ENCODE assay signal across 39 mouse cellular contexts in the genomic region with DNA sequence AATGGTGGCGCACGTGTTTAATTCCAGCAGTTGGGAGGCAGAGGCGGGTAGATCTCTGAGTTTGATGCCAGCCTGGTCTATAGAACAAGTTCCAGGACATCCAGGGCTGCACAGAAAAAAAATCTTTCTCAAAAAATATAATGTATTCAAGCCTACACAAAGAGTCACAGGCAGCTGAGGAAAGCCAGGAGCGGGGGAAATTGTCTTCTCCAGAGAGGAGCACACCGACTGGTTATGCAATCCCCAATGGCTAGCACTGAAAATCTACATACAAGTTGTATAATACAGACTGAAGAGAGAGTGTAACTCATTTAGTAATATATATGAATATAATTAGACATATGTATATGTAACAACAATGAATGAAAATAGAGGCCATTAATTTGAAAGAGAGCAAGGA. TPM values are rescaled to one million over a fixed set of nuclear protein-coding genes. Genes with fewer than 3 reads are reported as not detected.
"Had no signal": no experiment of that assay in that cellular context is flagged by ENCODE, and none has a peak within 500 bp of the region (broad histone marks: within the 10 kb centered on the region; RNA-seq: fewer than 3 reads in every experiment).

No protein-coding gene starts in this region.

- H3K4me3 ChIP-seq: heart, embryonic 13.5 days; heart, embryonic 15.5 days; hindbrain, embryonic 13.5 days; hindbrain, embryonic 15.5 days; layer of hippocampus, adult 2 months; left cerebral cortex, adult 2 months; limb, embryonic 10.5 days; limb, embryonic 12.5 days; liver, embryonic 13.5 days; liver, embryonic 15.5 days had no signal

- H3K36me3 ChIP-seq: heart, embryonic 15.5 days; hindbrain, embryonic 13.5 days; hindbrain, embryonic 15.5 days; limb, embryonic 10.5 days; limb, embryonic 12.5 days; liver, embryonic 13.5 days; liver, embryonic 15.5 days had no signal

- H3K9ac ChIP-seq: heart, embryonic 13.5 days; heart, embryonic 15.5 days; hindbrain, embryonic 13.5 days; hindbrain, embryonic 15.5 days; limb, embryonic 12.5 days; liver, embryonic 13.5 days; liver, embryonic 15.5 days had no signal

- H3K27me3 ChIP-seq: heart, embryonic 13.5 days; heart, embryonic 15.5 days; hindbrain, embryonic 13.5 days; hindbrain, embryonic 15.5 days; limb, embryonic 12.5 days; liver, embryonic 13.5 days; liver, embryonic 15.5 days had no signal

- H3K27ac ChIP-seq: heart, embryonic 13.5 days; heart, embryonic 15.5 days; hindbrain, embryonic 13.5 days; hindbrain, embryonic 15.5 days; hindbrain, postnatal 0 days; layer of hippocampus, adult 2 months; left cerebral cortex, adult 2 months; limb, embryonic 10.5 days; limb, embryonic 12.5 days; liver, embryonic 13.5 days; liver, embryonic 15.5 days had no signal

- H3K4me1 ChIP-seq: heart, embryonic 15.5 days; hindbrain, embryonic 13.5 days; hindbrain, embryonic 15.5 days; limb, embryonic 10.5 days; limb, embryonic 12.5 days; liver, embryonic 13.5 days; liver, embryonic 15.5 days had no signal

- DNase-seq: gastrocnemius, postnatal 14 days; gastrocnemius, postnatal 36 days; heart, adult 18-20 months; heart, postnatal 14 days; heart, postnatal 36 days; kidney, adult 11 months; kidney, adult 8-10 months; kidney, postnatal 10 days; kidney, postnatal 25 days; kidney, postnatal 4 days; liver; liver, embryonic 13.5 days had no signal

- ATAC-seq: hindbrain, postnatal 0 days; intestine, embryonic 16.5 days had no signal

RNA-seq across cellular contexts. Expression of a gene that starts 25.2 kb away (rescaled TPM):
- total RNA-seq: gastrocnemius, adult 8-10 months; gastrocnemius, postnatal 14 days; hematopoietic stem cell, adult 5-6 weeks; layer of hippocampus, adult 2 months had no signal

RNA-seq across cellular contexts. Expression of a gene that starts 59.7 kb away (rescaled TPM):
- total RNA-seq: gastrocnemius, adult 18-20 months; gastrocnemius, adult 8-10 months; gastrocnemius, postnatal 14 days; gastrocnemius, postnatal 36 days; heart, adult 18-20 months; heart, postnatal 14 days; heart, postnatal 36 days; hematopoietic stem cell, adult 5-6 weeks; hindbrain, postnatal 0 days; layer of hippocampus, adult 2 months; layer of hippocampus, postnatal 10 days; layer of hippocampus, postnatal 25 days; left cerebral cortex, adult 2 months; left cerebral cortex, postnatal 14 days; left cerebral cortex, postnatal 36 days had no signal
- polyA plus RNA-seq: gonadal fat pad, adult 2 months; heart, embryonic 11.5 days; heart, embryonic 13.5 days; heart, embryonic 15.5 days; heart, postnatal 0 days; hindbrain, embryonic 11.5 days; hindbrain, embryonic 13.5 days; hindbrain, embryonic 15.5 days; hindbrain, postnatal 0 days; intestine, embryonic 14.5 days; intestine, embryonic 16.5 days; kidney, embryonic 14.5 days; kidney, embryonic 16.5 days; limb, embryonic 10.5 days; limb, embryonic 12.5 days; limb, embryonic 14.5 days; liver, embryonic 11.5 days; liver, embryonic 13.5 days; liver, embryonic 15.5 days had no signal
